Mouse (Mus musculus) CH12.LX (cell line): ENCODE results near the gene Dagla.

ENCODE experiments used
- CTCF ChIP-seq, 2 experiments: IDR thresholded peaks in 1 of 2; conservative IDR thresholded peaks in 1 of 2; 2 replicates each; pipeline ENCODE4 v1.5.1; 2011 to 2012; ENCODE audit warnings: low read depth in 2 of 2, low read length in 2 of 2, improper control_type of control experiment in 1 of 2, inconsistent platforms in 1 of 2, mild to moderate bottlenecking in 1 of 2, moderate library complexity in 1 of 2
- MAX ChIP-seq: IDR thresholded peaks from 2 replicates; pipeline ENCODE4 v1.6.1; 2011; ENCODE audit warnings: low read length, improper control_type of control experiment
- MAZ ChIP-seq: IDR thresholded peaks from 2 replicates; pipeline ENCODE4 v1.6.1; 2012; ENCODE audit warnings: low read depth, mild to moderate bottlenecking, inconsistent platforms, low read length, improper control_type of control experiment, moderate library complexity
- MEF2A ChIP-seq: IDR thresholded peaks from 2 replicates; pipeline ENCODE4 v1.6.1; 2014; ENCODE audit warnings: low read depth, mild to moderate bottlenecking, inconsistent platforms, low read length, improper control_type of control experiment, borderline replicate concordance
- NRF1 ChIP-seq: IDR thresholded peaks from 2 replicates; pipeline ENCODE4 v1.6.1; 2014; ENCODE audit warnings: low read depth, mild to moderate bottlenecking, inconsistent platforms, low read length, improper control_type of control experiment, moderate library complexity
- POLR2A ChIP-seq: IDR thresholded peaks from 2 replicates; pipeline ENCODE4 v1.6.1; 2011; ENCODE audit warnings: low read depth, mild to moderate bottlenecking, improper control_type of control experiment, low read length
- TCF12 ChIP-seq: IDR thresholded peaks from 2 replicates; pipeline ENCODE4 v1.6.1; 2014; ENCODE audit warnings: low read depth, mild to moderate bottlenecking, inconsistent platforms, low read length, improper control_type of control experiment
- UBTF ChIP-seq: IDR thresholded peaks from 2 replicates; pipeline ENCODE4 v1.6.1; 2012; ENCODE audit warnings: low read depth, mild to moderate bottlenecking, inconsistent platforms, low read length, improper control_type of control experiment, moderate library complexity
- ZC3H11A ChIP-seq: IDR thresholded peaks from 2 replicates; pipeline ENCODE4 v1.6.1; 2012; ENCODE audit warnings: low read depth, mild to moderate bottlenecking, inconsistent platforms, low read length, improper control_type of control experiment
- ZKSCAN1 ChIP-seq: IDR thresholded peaks from 2 replicates; pipeline ENCODE4 v1.6.1; 2012; ENCODE audit warnings: low read depth, inconsistent platforms, low read length, improper control_type of control experiment, borderline replicate concordance
- ZNF384 ChIP-seq: IDR thresholded peaks from 2 replicates; pipeline ENCODE4 v1.6.1; 2012; ENCODE audit warnings: low read depth, low read length, improper control_type of control experiment, inconsistent platforms

GRCm38 (mm10) chr19:10323362-10323837, 18.7 kb upstream of the Dagla start:
- no peak for TF ChIP-seq POLR2A
- TF ChIP-seq UBTF, result no peak
- no peak for TF ChIP-seq CTCF (conservative IDR thresholded peaks at IDR 0.05 in 1 of 2, IDR thresholded peaks at IDR 0.05 in 1 of 2; ENCODE audit: low read depth in 2 of 2, low read length in 2 of 2)
- no peak for TF ChIP-seq ZC3H11A
- TF ChIP-seq NRF1, result no peak
- TF ChIP-seq MAX, result no peak
- no peak for TF ChIP-seq MAZ
- TF ChIP-seq MEF2A, result no peak
- no peak for TF ChIP-seq ZKSCAN1
- no peak for TF ChIP-seq ZNF384
- TF ChIP-seq TCF12, result no peak
